Mouse (Mus musculus) cortical plate, adult 2 months (tissue): ENCODE results near the gene Ccdc149.

Experiments used
- CTCF ChIP-seq: fragments of 200-500 bp; IDR thresholded peaks from 2 replicates; pipeline ENCODE4 v1.5.1; 2011; ENCODE audit warnings: mild to moderate bottlenecking, control low read depth, low read length; ENCODE audit not compliant: insufficient read depth; ENCODE audit errors: extremely low read depth
- POLR2A ChIP-seq: fragments of 200-500 bp; IDR thresholded peaks from 2 replicates; pipeline ENCODE4 v1.6.1; 2011; ENCODE audit warnings: mild to moderate bottlenecking, low read length, control low read depth; ENCODE audit not compliant: insufficient read depth; ENCODE audit errors: extremely low read depth

DNA sequence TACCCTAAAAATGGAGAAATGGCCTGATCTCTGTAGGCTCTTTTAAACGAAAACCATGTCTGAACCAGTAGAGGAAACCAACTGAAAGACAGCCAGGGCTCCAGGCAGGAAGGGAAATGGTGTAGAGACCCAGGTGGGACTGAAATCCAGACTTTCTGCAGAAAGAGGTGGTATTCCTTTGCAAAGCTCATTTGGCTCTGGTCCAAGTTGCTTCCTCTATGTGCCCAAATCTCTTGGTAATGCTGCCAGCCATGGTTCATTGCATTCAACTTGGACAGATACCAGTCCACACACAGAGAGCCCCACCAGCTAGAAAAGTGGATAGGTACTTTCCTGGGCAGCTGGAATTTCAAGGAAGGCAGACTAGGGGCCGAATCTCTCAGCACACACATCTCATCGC, 3.5 kb downstream of the Ccdc149 start:
- TF ChIP-seq POLR2A (no peak), CTCF (no peak)
